Mouse (Mus musculus): ENCODE results near the gene Sema4d.
"Not testable (repeated sequence)": the region's sequence is repeated elsewhere in the genome, so short reads cannot be mapped to it uniquely, and the experiment has no call there.

The Sema4d gene

GRCm38 (mm10) chr13:51678687-51679086 is 114.9 kb downstream of the Sema4d start:
- no peak for DNase-seq (ENCODE audit: low spot score)

GRCm38 (mm10) chr13:51677630-51678185 is 115.8 kb downstream of the Sema4d start:
- no peak for DNase-seq (ENCODE audit: low spot score)

- no peak for DNase-seq (ENCODE audit: low spot score)
These were observed 116.5 kb downstream of the Sema4d start for GRCm38 (mm10) chr13:51677041-51677440.

GRCm38 (mm10) chr13:51676641-51677040 is 116.9 kb downstream of the Sema4d start:
- DNase-seq (ENCODE audit: low spot score): no peak

GRCm38 (mm10) chr13:51668195-51668594 is 125.4 kb downstream of the Sema4d start:
- not testable (repeated sequence) for DNase-seq (ENCODE audit: low spot score)

- DNase-seq (ENCODE audit: low spot score): no peak
These were observed 130.0 kb downstream of the Sema4d start for GRCm38 (mm10) chr13:51663561-51663960.

GRCm38 (mm10) chr13:51659573-51659972 is 134.0 kb downstream of the Sema4d start:
- DNase-seq (ENCODE audit: low spot score): no peak

GRCm38 (mm10) chr13:51658094-51658493 is 135.5 kb downstream of the Sema4d start:
- no peak for DNase-seq (ENCODE audit: low spot score)

- no peak for DNase-seq (ENCODE audit: low spot score)
These were observed 136.9 kb downstream of the Sema4d start for GRCm38 (mm10) chr13:51656516-51657235.

- DNase-seq (ENCODE audit: low spot score): no peak
These were observed 139.6 kb downstream of the Sema4d start for GRCm38 (mm10) chr13:51653961-51654360.

- DNase-seq (ENCODE audit: low spot score): no peak
These were observed 140.4 kb downstream of the Sema4d start for GRCm38 (mm10) chr13:51653159-51653558.

- DNase-seq (ENCODE audit: low spot score): peak; percentile 95
These were observed 142.0 kb downstream of the Sema4d start, which contains the start of gene Secisbp2 for GRCm38 (mm10) chr13:51651408-51652064. Secisbp2 (plus strand) TSS chr13:51651697.

- no peak for DNase-seq (ENCODE audit: low spot score)
These were observed 143.8 kb downstream of the Sema4d start for GRCm38 (mm10) chr13:51649740-51650139.

GRCm38 (mm10) chr13:51648237-51648636 is 145.3 kb downstream of the Sema4d start:
- DNase-seq (ENCODE audit: low spot score): no peak

- no peak for DNase-seq (ENCODE audit: low spot score)
These were observed 145.8 kb downstream of the Sema4d start for GRCm38 (mm10) chr13:51647770-51648169.

GRCm38 (mm10) chr13:51646362-51647027 is 147.1 kb downstream of the Sema4d start:
- no peak for DNase-seq (ENCODE audit: low spot score)

GRCm38 (mm10) chr13:51645872-51646271 is 147.7 kb downstream of the Sema4d start:
- DNase-seq (ENCODE audit: low spot score): no peak

- peak; percentile 100 for DNase-seq (ENCODE audit: low spot score)
These were observed 148.4 kb downstream of the Sema4d start, which contains the start of gene Cks2 for GRCm38 (mm10) chr13:51644829-51645789. Cks2 (plus strand) TSS chr13:51645232.

GRCm38 (mm10) chr13:51643924-51644828 is 149.4 kb downstream of the Sema4d start:
- DNase-seq (ENCODE audit: low spot score): no peak

- DNase-seq (ENCODE audit: low spot score): no peak
These were observed 151.3 kb downstream of the Sema4d start for GRCm38 (mm10) chr13:51642171-51642778.
